Comparison of ENCODE assay signal across 10 mouse cellular contexts in the genomic region with DNA sequence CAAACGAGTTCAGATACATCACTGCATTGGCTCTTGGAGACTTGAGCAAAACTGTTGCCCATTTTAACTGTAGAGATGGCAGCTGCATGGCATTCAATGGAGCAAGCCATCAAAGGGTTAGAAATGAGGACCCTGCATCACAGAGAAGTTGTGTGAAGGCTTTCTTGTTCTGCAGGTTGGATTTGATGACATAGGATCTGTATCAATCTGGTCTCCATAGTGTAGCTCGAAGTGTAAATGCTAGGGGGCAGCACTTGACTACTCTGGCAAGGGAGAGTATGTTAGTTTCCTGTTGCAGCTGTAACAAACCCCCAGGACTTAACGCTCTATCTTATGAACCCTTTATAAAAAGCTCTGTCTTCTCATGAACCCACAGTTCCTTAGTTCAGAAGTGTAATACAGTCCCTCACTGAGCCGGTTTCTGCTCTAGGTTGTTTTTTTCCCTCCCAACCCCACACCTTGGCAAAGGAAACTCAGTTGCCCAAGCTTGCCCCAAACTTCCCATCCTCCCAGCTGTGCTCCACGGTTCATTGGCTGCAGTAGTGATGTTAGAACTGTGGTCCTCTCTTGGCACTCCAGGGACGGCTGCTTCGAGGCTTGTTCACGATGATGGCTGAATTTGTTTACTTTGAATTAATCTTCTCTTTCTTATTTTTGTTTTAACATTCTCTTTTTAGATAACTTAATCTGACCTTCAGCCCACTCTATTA.
A peak's percentile ranks its signal among the peaks of the same experiment; 100 is the strongest.
DNase-seq lines count a peak whose midpoint lies in the region; ATAC-seq and TF ChIP-seq lines count a peak whose summit lies in the region.
"Had no signal": no experiment of that assay in that cellular context is flagged by ENCODE, and none has a peak within 500 bp of the region (broad histone marks: within the 10 kb centered on the region; RNA-seq: fewer than 3 reads in every experiment).

No protein-coding gene starts in this region.

- dilution Hi-C loops in CH12.LX (cut with MboI; ENCODE audit: extremely low pct_ligation_motif_present, extremely low pct_unique_long_range_greater_than_20kb, low sequenced_read_pairs) = no loop called here

- intact Hi-C loops in left cerebral cortex, adult 2 months (cut with DNase I) = no loop called here

- no peaks in the 10 kb centered on the region for H3K9me3 ChIP-seq in CH12.LX (replicated peaks; ENCODE audit: low read length)
- H3K9me3 ChIP-seq in forebrain, embryonic 14.5 days (replicated peaks; ENCODE audit: control insufficient read depth, low read length) = no peaks in the 10 kb centered on the region
- no peaks in the 10 kb centered on the region for H3K9me3 ChIP-seq in midbrain, embryonic 15.5 days
- H3K9me3 ChIP-seq: embryonic facial prominence, embryonic 15.5 days; stomach, embryonic 15.5 days had no signal

- no peaks in the 10 kb centered on the region for H3K27me3 ChIP-seq in CH12.LX (replicated peaks)
- no peaks in the 10 kb centered on the region for H3K27me3 ChIP-seq in forebrain, embryonic 14.5 days (replicated peaks; ENCODE audit: control insufficient read depth, insufficient read depth, low read length)
- no peaks in the 10 kb centered on the region for H3K27me3 ChIP-seq in midbrain, embryonic 15.5 days (replicated peaks)
- H3K27me3 ChIP-seq: embryonic facial prominence, embryonic 15.5 days; stomach, embryonic 15.5 days had no signal

- TF ChIP-seq EP300 in CH12.LX (IDR thresholded peaks at IDR 0.05; ENCODE audit: low read length) = no peak

- peak overlapping the region; percentile 53 for H3K4me2 ChIP-seq in CH12.LX (ENCODE audit: insufficient read depth, low read depth, poor library complexity, severe bottlenecking)
- no peak overlapping the region for H3K4me2 ChIP-seq in forebrain, embryonic 14.5 days (ENCODE audit: low read length)
- H3K4me2 ChIP-seq in midbrain, embryonic 15.5 days = no peak overlapping the region
- H3K4me2 ChIP-seq: embryonic facial prominence, embryonic 15.5 days; stomach, embryonic 15.5 days had no signal

- WGBS in forebrain, embryonic 14.5 days = 38% methylated on average over 8 of the region's 8 CpGs
- 70% methylated on average over 8 of the region's 8 CpGs for WGBS in midbrain, embryonic 15.5 days

- no peaks in the 10 kb centered on the region for H3K79me2 ChIP-seq in CH12.LX (replicated peaks; ENCODE audit: control insufficient read depth, extremely low read depth, insufficient read depth, poor library complexity, severe bottlenecking)

- peaks cover 0 to 15% of the 10 kb centered on the region in 2 experiments; a peak in 2 of 4 replicates for H3K4me1 ChIP-seq in CH12.LX (ENCODE audit: control insufficient read depth in 1 of 2, insufficient read depth in 2 of 2)
- 0 out of 2 replicates have a peak, but pooled peaks cover 2% of the 10 kb centered on the region for H3K4me1 ChIP-seq in forebrain, embryonic 14.5 days (ENCODE audit: control insufficient read depth, insufficient read depth, low read length)
- H3K4me1 ChIP-seq in midbrain, embryonic 15.5 days = no peaks in the 10 kb centered on the region
- H3K4me1 ChIP-seq: stomach, embryonic 15.5 days had no signal

- peak overlapping the region; percentile 35; the same call in 1 of the 2 replicates for H3K9ac ChIP-seq in CH12.LX (ENCODE audit: insufficient read depth, low read depth)
- no peak overlapping the region for H3K9ac ChIP-seq in forebrain, embryonic 14.5 days (ENCODE audit: low read length)
- no peak overlapping the region for H3K9ac ChIP-seq in midbrain, embryonic 15.5 days
- H3K9ac ChIP-seq: embryonic facial prominence, embryonic 15.5 days; stomach, embryonic 15.5 days had no signal

- in situ Hi-C loops in CH12.LX (cut with MboI; ENCODE audit: low pct_ligation_motif_present, low pct_unique_long_range_greater_than_20kb, low sequenced_read_pairs) = loop anchor here (10.0 kb wide), 1 partner anchor 461 kb away; no protein-coding TSS in a partner anchor

- DNase-seq in left cerebral cortex, adult 2 months (ENCODE audit: extremely low spot score in 1 of 2, low spot score in 2 of 2) = no peak
- DNase-seq in left cerebral cortex, adult 8-10 months (ENCODE audit: low spot score in 2 of 2) = no peak
- peak; percentile 62 for DNase-seq in CH12.LX (ENCODE audit: extremely low read depth)
- DNase-seq in adrenal gland, postnatal 14 days = peak; percentile 74
- DNase-seq in forebrain, embryonic 14.5 days (ENCODE audit: low spot score) = peak; percentile 82
- peak; percentile 33 to 60 for DNase-seq in kidney, postnatal 36 days
- peak; percentile 38 for DNase-seq in retina, postnatal 7 days (ENCODE audit: low read depth, low spot score)

- ATAC-seq in forebrain, embryonic 14.5 days = peak; percentile 77
- no peak for ATAC-seq in midbrain, embryonic 15.5 days (replicated peaks)

- TF ChIP-seq CTCF in left cerebral cortex, adult 2 months (IDR thresholded peaks at IDR 0.05) = peak; percentile 51
- peak; percentile 60 to 80; a peak in 3 of 4 replicates for TF ChIP-seq CTCF in CH12.LX (conservative IDR thresholded peaks at IDR 0.05 in 1 of 2, IDR thresholded peaks at IDR 0.05 in 1 of 2; ENCODE audit: low read depth in 2 of 2, low read length in 2 of 2)

- no peak overlapping the region for H3K4me3 ChIP-seq in left cerebral cortex, adult 2 months
- no peak overlapping the region for H3K4me3 ChIP-seq in CH12.LX (replicated peaks in 1 of 3; ENCODE audit: low read depth in 2 of 3, low read length in 2 of 3, poor library complexity in 1 of 3)
- no peak overlapping the region for H3K4me3 ChIP-seq in forebrain, embryonic 14.5 days (ENCODE audit: low read depth, low read length)
- H3K4me3 ChIP-seq in midbrain, embryonic 15.5 days = no peak overlapping the region
- H3K4me3 ChIP-seq: embryonic facial prominence, embryonic 15.5 days; stomach, embryonic 15.5 days had no signal

- peak; percentile 84 for TF ChIP-seq RAD21 in CH12.LX (IDR thresholded peaks at IDR 0.05; ENCODE audit: low read depth, low read length)

- no peak overlapping the region for H3K27ac ChIP-seq in left cerebral cortex, adult 2 months
- H3K27ac ChIP-seq in CH12.LX (ENCODE audit: insufficient read depth, low read depth) = no peak overlapping the region
- H3K27ac ChIP-seq in forebrain, embryonic 14.5 days (ENCODE audit: low read depth, low read length) = peak overlapping the region; percentile 67; the same call in 1 of the 2 replicates
- no peak overlapping the region for H3K27ac ChIP-seq in midbrain, embryonic 15.5 days
- H3K27ac ChIP-seq: embryonic facial prominence, embryonic 15.5 days; stomach, embryonic 15.5 days had no signal

- no peak for TF ChIP-seq POLR2A in CH12.LX (IDR thresholded peaks at IDR 0.05; ENCODE audit: low read depth, low read length)

- no peaks in the 10 kb centered on the region for H3K36me3 ChIP-seq in CH12.LX (replicated peaks in 1 of 2; ENCODE audit: control insufficient read depth in 1 of 2, insufficient read depth in 1 of 2, low read length in 1 of 2)
- H3K36me3 ChIP-seq in forebrain, embryonic 14.5 days (ENCODE audit: control insufficient read depth, insufficient read depth, low read length) = no peaks in the 10 kb centered on the region
- no peaks in the 10 kb centered on the region for H3K36me3 ChIP-seq in midbrain, embryonic 15.5 days (replicated peaks)
- H3K36me3 ChIP-seq: embryonic facial prominence, embryonic 15.5 days; stomach, embryonic 15.5 days had no signal

TF ChIP-seq in CH12.LX, 34 proteins besides CTCF, POLR2A, EP300 and RAD21:
- TF ChIP-seq ZC3H11A (IDR thresholded peaks at IDR 0.05; ENCODE audit: low read depth, low read length) (peak; percentile 6; the same call in 1 of the 2 replicates), TCF12 (IDR thresholded peaks at IDR 0.05; ENCODE audit: low read depth, low read length) (no peak), SMC3 (IDR thresholded peaks at IDR 0.05; ENCODE audit: low read depth, low read length) (peak; percentile 57)

Comparison
In these comparisons a context has a peak if more than half of its experiments do, and no peak if none do; other contexts are left out.
1. DNase-seq: peak in CH12.LX (single experiment), adrenal gland, postnatal 14 days (single experiment), forebrain, embryonic 14.5 days (single experiment), kidney, postnatal 36 days (2 of 2) and retina, postnatal 7 days (single experiment); none in left cerebral cortex, adult 2 months (0 of 2) and left cerebral cortex, adult 8-10 months (0 of 2).